Mouse (Mus musculus) embryonic facial prominence, embryonic 12.5 days (tissue): Measurements from ENCODE around the gene Ankub1. TPM values are rescaled to one million over a fixed set of nuclear protein-coding genes. Genes with fewer than 3 reads are reported as not detected.

Source experiments
- ATAC-seq: fragments of 200-750 bp; cut with Nextera tagmentation; 2 replicates; pipeline ENCODE4 v1.8.0; 2017; ENCODE audit not compliant: insufficient number of reproducible peaks, insufficient read depth, low FRiP score, low TSS enrichment
- H3K27ac ChIP-seq: fragments of 300-500 bp; sonication (generic); 2 replicates; pipeline ENCODE4 v1.5.1; 2016; ENCODE audit warnings: mild to moderate bottlenecking
- H3K27me3 ChIP-seq: fragments of 300-500 bp; sonication (generic); 2 replicates; pipeline ENCODE4 v1.6.1; 2016; ENCODE audit warnings: mild to moderate bottlenecking, moderate library complexity
- H3K36me3 ChIP-seq: fragments of 300-500 bp; sonication (generic); 2 replicates; pipeline ENCODE4 v1.6.1; 2016; ENCODE audit warnings: mild to moderate bottlenecking
- H3K4me1 ChIP-seq: fragments of 300-500 bp; sonication (generic); 2 replicates; pipeline ENCODE4 v1.6.1; 2016
- H3K4me2 ChIP-seq: fragments of 300-500 bp; sonication (generic); replicated peaks from 2 replicates; pipeline ENCODE4 v1.6.1; 2016; ENCODE audit warnings: mild to moderate bottlenecking, moderate library complexity
- H3K4me3 ChIP-seq: fragments of 300-500 bp; sonication (generic); 2 replicates; pipeline ENCODE4 v1.5.1; 2016; ENCODE audit warnings: mild to moderate bottlenecking
- H3K9ac ChIP-seq: fragments of 300-500 bp; sonication (generic); 2 replicates; pipeline ENCODE4 v1.6.1; 2016; ENCODE audit warnings: mild to moderate bottlenecking, moderate library complexity
- H3K9me3 ChIP-seq: fragments of 300-500 bp; sonication (generic); 2 replicates; pipeline ENCODE4 v1.6.1; 2016; ENCODE audit warnings: mild to moderate bottlenecking, moderate library complexity
- WGBS: fragments of 180-500 bp; shearing (Covaris S2); methylation state at CpG from one replicate; pipeline ENCODE4 v1.1.7; 2016; 5-methylcytosine and 5-hydroxymethylcytosine counted together
- polyA plus RNA-seq: library from polyadenylated mRNA; unstranded; fragments of >200 nt; fragmentation: Nextera tagmentation; extraction: Ambion mirVana; gene quantifications from 2 replicates; pipeline ENCODE4 v1.2.1, GENCODE M21; 2016

Gene Ankub1
- polyA plus RNA-seq, result 0.08 and 0.12 TPM in 2 replicates

- 73% methylated on average over 2 of the region's 2 CpGs for WGBS
- Histone ChIP-seq H3K9ac (no peak within 1 kb of the TSS), H3K4me3 (no peak within 1 kb of the TSS), H3K36me3 (no peaks in the 10 kb centered on the region), H3K4me2 (no peak within 1 kb of the TSS), H3K27ac (no peak within 1 kb of the TSS), H3K27me3 (no peaks in the 10 kb centered on the region), H3K4me1 (0 out of 2 replicates have a peak, but pooled peaks cover 5% of the 10 kb centered on the region), H3K9me3 (no peaks in the 10 kb centered on the region)
- no peak for ATAC-seq
These were observed at the start of gene Ankub1 for GRCm38 (mm10) chr3:57692719-57693118. Ankub1 (minus strand) TSS chr3:57692799.

GRCm38 (mm10) chr3:57739830-57740229 lies 47.2 kb upstream of the Ankub1 start:
- Histone ChIP-seq H3K4me2 (no peak overlapping the region), H3K4me3 (no peak overlapping the region), H3K4me1 (peaks cover 10% of the 10 kb centered on the region), H3K9ac (no peak overlapping the region), H3K27ac (no peak overlapping the region), H3K27me3 (no peaks in the 10 kb centered on the region), H3K9me3 (no peaks in the 10 kb centered on the region), H3K36me3 (no peaks in the 10 kb centered on the region)
- ATAC-seq, result no peak
- 96% methylated on average over 1 of the region's 1 CpGs for WGBS

- no peak for ATAC-seq
- Histone ChIP-seq H3K4me2 (peak overlapping the region; percentile 66), H3K9ac (peak overlapping the region; percentile 79), H3K36me3 (no peaks in the 10 kb centered on the region), H3K27ac (peak overlapping the region; percentile 96), H3K4me3 (peak overlapping the region; percentile 78), H3K27me3 (no peaks in the 10 kb centered on the region), H3K4me1 (peaks cover 10% of the 10 kb centered on the region), H3K9me3 (no peaks in the 10 kb centered on the region)
- 2% methylated on average over 13 of the region's 13 CpGs for WGBS
These were observed 44.0 kb upstream of the Ankub1 start for GRCm38 (mm10) chr3:57736419-57737095.

GRCm38 (mm10) chr3:57735511-57736370 lies 43.1 kb upstream of the Ankub1 start, which contains the start of gene Rnf13:
Rnf13 (plus strand) TSS chr3:57736062.
- Histone ChIP-seq H3K4me3 (peak within 1 kb of the TSS; percentile 78), H3K27ac (peak within 1 kb of the TSS; percentile 96), H3K9me3 (no peaks in the 10 kb centered on the region), H3K4me1 (peaks cover 10% of the 10 kb centered on the region), H3K36me3 (no peaks in the 10 kb centered on the region), H3K27me3 (no peaks in the 10 kb centered on the region), H3K9ac (peak within 1 kb of the TSS; percentile 79), H3K4me2 (peak within 1 kb of the TSS; percentile 66)
- peak; percentile 99 for ATAC-seq
- under 1% methylated on average over 59 of the region's 59 CpGs for WGBS

GRCm38 (mm10) chr3:57732206-57732915 lies 39.8 kb upstream of the Ankub1 start:
- H3K9me3 ChIP-seq, result no peaks in the 10 kb centered on the region
- no peaks in the 10 kb centered on the region for H3K27me3 ChIP-seq
- WGBS, result 81% methylated on average over 5 of the region's 5 CpGs
- H3K4me2 ChIP-seq, result no peak overlapping the region
- H3K9ac ChIP-seq, result no peak overlapping the region
- no peak overlapping the region for H3K4me3 ChIP-seq
- no peak overlapping the region for H3K27ac ChIP-seq
- H3K36me3 ChIP-seq, result no peaks in the 10 kb centered on the region
- H3K4me1 ChIP-seq, result peaks cover 6% of the 10 kb centered on the region
- no peak for ATAC-seq

GRCm38 (mm10) chr3:57714151-57714550 lies 21.6 kb upstream of the Ankub1 start:
- 84% methylated on average over 6 of the region's 6 CpGs for WGBS
- no peak overlapping the region for H3K4me3 ChIP-seq
- H3K36me3 ChIP-seq, result no peaks in the 10 kb centered on the region
- H3K4me1 ChIP-seq, result no peaks in the 10 kb centered on the region
- no peaks in the 10 kb centered on the region for H3K9me3 ChIP-seq
- no peaks in the 10 kb centered on the region for H3K27me3 ChIP-seq
- no peak overlapping the region for H3K4me2 ChIP-seq
- no peak overlapping the region for H3K9ac ChIP-seq
- no peak overlapping the region for H3K27ac ChIP-seq
- no peak for ATAC-seq

- Histone ChIP-seq H3K9ac (no peak overlapping the region), H3K36me3 (no peaks in the 10 kb centered on the region), H3K4me3 (no peak overlapping the region), H3K9me3 (no peaks in the 10 kb centered on the region), H3K27ac (no peak overlapping the region), H3K4me1 (0 out of 2 replicates have a peak, but pooled peaks cover 5% of the 10 kb centered on the region), H3K4me2 (no peak overlapping the region), H3K27me3 (no peaks in the 10 kb centered on the region)
- no peak for ATAC-seq
- WGBS, result 92% methylated on average over 9 of the region's 9 CpGs
These were observed 4.2 kb upstream of the Ankub1 start for GRCm38 (mm10) chr3:57696779-57697178.

- no peak for ATAC-seq
- Histone ChIP-seq H3K36me3 (no peaks in the 10 kb centered on the region), H3K4me1 (0 out of 2 replicates have a peak, but pooled peaks cover 5% of the 10 kb centered on the region), H3K4me2 (no peak overlapping the region), H3K27me3 (no peaks in the 10 kb centered on the region), H3K4me3 (no peak overlapping the region), H3K9ac (no peak overlapping the region), H3K9me3 (no peaks in the 10 kb centered on the region), H3K27ac (no peak overlapping the region)
- WGBS, result 84% methylated on average over 4 of the region's 4 CpGs
These were observed 3.6 kb upstream of the Ankub1 start for GRCm38 (mm10) chr3:57696249-57696648.

- Histone ChIP-seq H3K4me2 (no peak overlapping the region), H3K36me3 (no peaks in the 10 kb centered on the region), H3K9ac (no peak overlapping the region), H3K27ac (no peak overlapping the region), H3K4me1 (0 out of 2 replicates have a peak, but pooled peaks cover 5% of the 10 kb centered on the region), H3K4me3 (no peak overlapping the region), H3K27me3 (no peaks in the 10 kb centered on the region), H3K9me3 (no peaks in the 10 kb centered on the region)
- 90% methylated on average over 4 of the region's 4 CpGs for WGBS
- no peak for ATAC-seq
These were observed 827 bp downstream of the Ankub1 start for GRCm38 (mm10) chr3:57691772-57692171.

GRCm38 (mm10) chr3:57677786-57678185 lies 14.8 kb downstream of the Ankub1 start:
- no peaks in the 10 kb centered on the region for H3K9me3 ChIP-seq
- no peak overlapping the region for H3K4me3 ChIP-seq
- H3K4me2 ChIP-seq, result no peak overlapping the region
- no peak overlapping the region for H3K9ac ChIP-seq
- H3K27me3 ChIP-seq, result no peaks in the 10 kb centered on the region
- ATAC-seq, result no peak
- H3K4me1 ChIP-seq, result no peaks in the 10 kb centered on the region
- no peak overlapping the region for H3K27ac ChIP-seq
- H3K36me3 ChIP-seq, result no peaks in the 10 kb centered on the region

- H3K36me3 ChIP-seq, result no peaks in the 10 kb centered on the region
- no peak overlapping the region for H3K9ac ChIP-seq
- no peaks in the 10 kb centered on the region for H3K4me1 ChIP-seq
- no peak overlapping the region for H3K4me3 ChIP-seq
- H3K27ac ChIP-seq, result no peak overlapping the region
- WGBS, result 71% methylated on average over 2 of the region's 2 CpGs
- no peak overlapping the region for H3K4me2 ChIP-seq
- no peaks in the 10 kb centered on the region for H3K27me3 ChIP-seq
- ATAC-seq, result no peak
- no peaks in the 10 kb centered on the region for H3K9me3 ChIP-seq
These were observed 18.5 kb downstream of the Ankub1 start for GRCm38 (mm10) chr3:57674075-57674474.
